Mouse (Mus musculus) embryonic fibroblast, embryonic 13.5 days (primary cell): ENCODE data around the gene Pianp.

Experiments used
- CTCF ChIP-seq: IDR thresholded peaks from 2 replicates; pipeline ENCODE4 v1.5.1; 2011; ENCODE audit warnings: mild to moderate bottlenecking, control low read depth, low read length, moderate library complexity, borderline replicate concordance; ENCODE audit not compliant: insufficient read depth
- POLR2A ChIP-seq: IDR thresholded peaks from 2 replicates; pipeline ENCODE4 v1.6.1; 2011; ENCODE audit warnings: low read depth, mild to moderate bottlenecking, control low read depth, low read length, moderate library complexity

DNA sequence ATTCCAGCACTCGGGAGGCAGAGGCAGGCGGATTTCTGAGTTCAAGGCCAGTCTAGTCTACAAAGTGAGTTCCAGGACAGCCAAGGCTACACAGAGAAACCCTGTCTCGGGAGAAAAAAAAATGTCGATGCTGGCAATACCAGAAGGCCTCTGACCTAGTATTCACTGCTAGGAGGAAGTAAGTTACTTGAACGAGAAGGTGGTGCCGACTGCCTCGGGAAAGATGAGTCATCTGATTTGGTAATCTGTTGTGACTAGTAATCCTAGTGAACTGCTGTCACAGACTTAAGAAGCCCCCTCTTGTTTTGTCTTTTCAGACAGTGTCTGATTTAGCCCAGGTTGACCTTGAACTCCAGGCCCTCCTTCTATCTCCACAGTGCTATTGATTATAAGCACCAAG lies 44.6 kb downstream of the Pianp start:
- TF ChIP-seq CTCF, result no peak
- TF ChIP-seq POLR2A, result no peak
